Mouse (Mus musculus) thymus, postnatal 10 days (tissue): ENCODE data around the gene Hnrnpm.

Source experiments
- DNase-seq, 2 experiments: peaks; one replicate each; pipeline ENCODE4 v3.0.0; 2021; ENCODE audit warnings: low spot score in 2 of 2

Gene Hnrnpm

GRCm38 (mm10) chr17:33598506-33598905, 88.2 kb downstream of the Hnrnpm start:
- DNase-seq, result no peak

GRCm38 (mm10) chr17:33597271-33597670, 89.4 kb downstream of the Hnrnpm start:
- DNase-seq, result no peak
